Mouse (Mus musculus) layer of hippocampus, postnatal 10 days (tissue): ENCODE results near the gene Tesk2. TPM values are rescaled to one million over a fixed set of nuclear protein-coding genes. Genes with fewer than 3 reads are reported as not detected.
A peak's percentile ranks its signal among the peaks of the same experiment; 100 is the strongest.

Source experiments
- DNase-seq, 2 experiments: peaks; one replicate each; pipeline ENCODE4 v3.0.0; 2021; ENCODE audit warnings: low spot score in 2 of 2
- total RNA-seq, 2 experiments: library from RNA; stranded (reverse); gene quantifications; 2 replicates each; pipeline ENCODE4 v1.2.3; 2021

The Tesk2 gene
- total RNA-seq, 2 experiments from 2014 or later: 2.9 to 3.8 TPM

DNA sequence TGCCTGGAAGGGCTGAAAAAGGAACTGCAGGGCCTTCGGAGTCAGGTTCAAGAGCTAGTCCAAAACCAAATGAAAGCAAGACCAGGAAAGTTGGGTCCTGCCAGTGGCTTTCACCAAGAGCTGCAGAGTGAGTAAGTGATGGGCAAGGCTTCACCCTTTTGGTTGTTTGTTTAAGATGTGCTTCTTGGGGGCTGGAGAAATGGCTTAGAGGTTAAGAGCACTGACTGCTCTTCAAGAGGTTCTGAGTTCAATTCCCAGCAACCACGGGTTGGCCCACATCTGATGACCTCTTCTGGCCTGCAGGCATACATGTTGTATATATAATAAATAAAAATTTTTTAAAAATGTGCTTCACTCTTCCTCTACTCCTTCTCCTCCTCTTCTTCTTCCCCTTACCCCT lies 10.6 kb upstream of the Tesk2 start:
- no peak for DNase-seq

GRCm38 (mm10) chr4:116712536-116712935 lies 8.2 kb upstream of the Tesk2 start:
- DNase-seq: no peak

DNA sequence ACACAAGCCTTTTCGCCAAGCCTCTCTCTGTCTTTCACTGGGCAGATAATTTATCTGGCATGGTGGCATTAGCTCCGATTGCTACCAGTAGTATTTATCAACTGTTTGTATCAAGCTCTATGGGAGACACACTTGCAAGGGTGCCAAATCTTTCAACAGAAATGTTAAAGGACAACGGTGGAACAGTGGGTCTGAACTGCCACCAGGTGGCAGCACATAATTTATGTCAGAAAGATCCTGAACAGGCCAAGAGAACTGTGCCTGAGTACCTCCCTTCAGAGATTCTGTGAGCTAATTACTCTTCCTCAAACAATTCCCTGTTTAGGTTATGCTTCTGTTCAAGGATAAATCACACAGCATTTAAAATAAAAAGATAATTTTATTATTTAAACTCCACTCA lies 1.4 kb upstream of the Tesk2 start:
- DNase-seq: peak; percentile 70 to 72

GRCm38 (mm10) chr4:116721098-116721628 lies 415 bp downstream of the Tesk2 start:
- DNase-seq: no peak

GRCm38 (mm10) chr4:116722230-116722629 lies 1.5 kb downstream of the Tesk2 start:
- DNase-seq: no peak

- DNase-seq: no peak
Measured at GRCm38 (mm10) chr4:116725444-116725843, 4.7 kb downstream of the Tesk2 start.

DNA sequence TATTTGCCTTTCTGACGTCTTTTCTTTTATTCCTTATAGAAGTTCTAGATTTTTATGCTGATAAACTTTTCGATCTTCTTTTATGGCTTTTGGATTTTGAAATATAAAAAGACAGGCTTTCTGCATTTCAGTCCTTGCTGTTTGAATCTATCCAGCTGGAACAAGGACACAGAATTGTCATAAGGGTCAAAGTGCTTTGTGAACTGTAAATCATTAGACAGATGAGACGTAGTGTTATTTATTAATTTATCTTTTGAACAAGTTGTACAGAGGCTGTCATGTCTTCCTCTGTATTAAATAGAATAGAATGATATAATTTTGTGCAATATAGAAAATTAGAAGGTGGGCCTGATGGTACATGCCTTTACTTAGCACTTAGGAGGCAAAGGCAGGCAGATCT lies 6.7 kb downstream of the Tesk2 start:
- DNase-seq: no peak

- DNase-seq: no peak
Measured at GRCm38 (mm10) chr4:116729532-116729931, 8.8 kb downstream of the Tesk2 start.

DNA sequence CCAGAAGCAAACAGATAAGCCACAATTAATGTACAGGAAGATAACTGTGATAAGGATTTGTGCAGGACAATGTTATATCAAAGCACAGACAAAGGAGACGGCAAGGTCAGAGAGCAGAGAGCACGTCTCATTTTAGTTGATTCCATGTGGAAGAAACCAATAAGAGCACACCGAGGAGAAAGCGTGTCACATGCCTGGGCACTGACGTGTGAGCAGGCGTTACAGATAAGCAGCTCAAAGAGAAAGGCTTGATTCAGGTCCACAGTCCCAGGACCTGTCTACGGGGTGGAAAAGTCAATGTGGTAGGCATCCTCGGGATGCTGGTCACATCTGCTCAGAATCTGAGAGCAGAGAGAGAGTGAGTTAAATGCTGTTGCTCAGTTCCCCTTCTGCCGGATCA lies 10.3 kb downstream of the Tesk2 start:
- no peak for DNase-seq

DNA sequence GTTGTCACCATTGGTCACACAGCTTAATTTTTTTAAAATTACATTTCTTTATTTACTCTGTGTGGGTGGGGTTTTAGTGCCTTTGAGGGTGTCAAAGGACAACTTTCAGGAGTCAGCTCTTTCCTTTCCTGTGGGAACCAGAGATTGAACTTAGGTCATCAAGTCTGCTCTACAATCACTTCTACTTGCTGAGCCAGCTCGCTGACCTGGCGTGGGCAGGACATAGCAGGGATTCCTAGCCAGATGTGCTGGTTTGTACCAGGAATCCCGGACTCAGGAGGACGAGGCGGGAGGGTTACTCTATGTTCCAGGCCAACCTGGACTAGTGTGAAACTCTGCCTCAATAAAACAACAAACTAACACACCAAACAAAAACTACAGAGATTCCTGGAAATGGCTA lies 11.6 kb downstream of the Tesk2 start:
- DNase-seq: no peak

GRCm38 (mm10) chr4:116734996-116735395 lies 14.2 kb downstream of the Tesk2 start:
- DNase-seq: no peak

DNA sequence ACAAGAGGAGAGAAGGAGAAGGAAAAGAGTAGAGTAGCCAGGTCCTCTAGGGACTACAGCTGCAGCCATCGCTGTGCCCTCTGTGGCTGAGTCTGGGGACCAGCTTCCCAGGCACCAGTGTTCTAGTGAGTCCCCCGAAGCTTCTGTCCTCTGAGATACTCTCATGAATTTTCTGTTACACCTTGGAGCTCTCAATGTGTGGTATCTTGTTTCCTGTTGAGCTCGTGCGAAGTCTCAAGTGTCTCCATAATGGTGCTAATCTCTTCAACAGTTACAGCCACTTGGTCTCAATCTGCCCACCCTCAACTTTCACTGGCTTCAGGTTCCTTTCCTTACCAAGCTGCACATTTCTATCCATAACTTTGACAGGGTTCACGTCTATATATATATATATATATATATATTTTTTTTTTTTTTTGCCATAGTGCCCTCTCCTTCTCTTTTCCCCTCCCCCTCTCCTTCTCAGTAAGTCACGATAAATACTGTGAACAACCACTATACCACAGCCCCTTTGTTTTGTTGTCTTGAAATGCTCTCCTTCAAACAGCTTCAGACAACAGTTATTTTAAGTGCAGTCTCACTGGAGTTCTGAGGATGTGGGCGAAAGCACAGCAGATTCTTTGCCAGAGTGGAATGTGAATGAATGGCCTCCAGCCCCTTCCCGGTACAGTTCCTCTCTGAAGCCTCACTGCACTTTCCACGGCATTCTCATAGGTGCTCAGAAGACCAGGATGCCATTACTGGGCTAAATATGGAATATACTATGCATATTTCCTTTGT lies 18.4 kb downstream of the Tesk2 start:
- no peak for DNase-seq

DNA sequence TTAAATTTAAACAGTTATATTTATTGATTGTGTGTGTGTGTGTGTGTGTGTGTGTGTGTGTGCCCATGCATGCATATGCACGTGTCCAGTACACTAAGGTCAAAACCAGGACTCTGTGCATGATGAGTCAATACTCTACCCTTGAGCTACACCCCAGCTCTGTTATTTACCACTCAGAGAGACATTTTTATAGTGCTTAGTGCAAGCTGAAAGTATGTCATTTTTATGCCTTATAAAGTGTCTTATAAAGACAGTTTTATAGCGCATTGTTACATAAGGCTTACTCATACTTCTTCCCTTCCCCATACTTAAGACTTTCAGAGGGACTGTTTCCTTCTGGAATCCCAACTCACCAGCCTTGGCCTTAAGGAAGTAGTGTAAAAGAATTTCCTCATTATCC lies 29.0 kb downstream of the Tesk2 start:
- no peak for DNase-seq

DNA sequence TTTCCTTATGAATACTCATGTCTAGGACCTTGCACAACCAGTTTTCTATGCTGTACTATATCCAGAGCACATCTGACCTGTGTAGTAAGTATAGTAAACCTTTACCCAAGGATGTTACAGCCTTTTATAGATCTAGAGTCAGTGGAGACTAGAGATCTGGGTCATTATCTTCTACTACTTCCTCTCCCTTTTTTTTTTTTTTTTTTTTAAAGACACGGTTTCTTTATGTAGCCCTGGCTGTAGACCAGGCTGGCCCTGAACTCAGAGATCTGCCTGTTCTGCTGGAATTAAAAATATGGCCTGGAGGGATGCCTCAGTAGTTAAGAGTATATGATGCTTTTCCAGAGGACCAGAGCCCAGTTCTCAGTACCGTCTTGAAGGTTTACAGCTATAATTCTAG lies 41.2 kb downstream of the Tesk2 start:
- no peak for DNase-seq

- DNase-seq: no peak
Measured at GRCm38 (mm10) chr4:116764001-116764400, 43.3 kb downstream of the Tesk2 start.

DNA sequence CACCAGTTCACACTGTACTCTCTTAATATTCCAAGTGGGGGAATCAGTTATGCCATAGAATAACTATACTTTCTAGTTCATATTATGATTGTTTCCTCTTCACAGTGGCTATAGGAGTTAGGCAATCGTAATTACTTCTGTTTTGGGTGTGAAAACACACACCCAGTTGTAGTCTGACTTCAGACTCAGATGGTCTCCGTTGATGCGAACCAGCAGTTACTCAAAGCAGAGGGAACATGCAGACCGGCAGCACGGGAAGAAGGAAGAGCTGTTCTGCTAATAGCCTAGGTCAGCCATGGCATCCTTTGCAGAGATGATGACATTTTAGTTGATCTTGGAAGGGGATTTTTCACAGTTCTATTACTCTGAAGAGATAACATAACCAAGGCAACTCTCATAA lies 47.8 kb downstream of the Tesk2 start:
- no peak for DNase-seq

GRCm38 (mm10) chr4:116769060-116769459 lies 48.3 kb downstream of the Tesk2 start:
- no peak for DNase-seq

GRCm38 (mm10) chr4:116776391-116776790 lies 55.6 kb downstream of the Tesk2 start:
- DNase-seq: no peak

DNA sequence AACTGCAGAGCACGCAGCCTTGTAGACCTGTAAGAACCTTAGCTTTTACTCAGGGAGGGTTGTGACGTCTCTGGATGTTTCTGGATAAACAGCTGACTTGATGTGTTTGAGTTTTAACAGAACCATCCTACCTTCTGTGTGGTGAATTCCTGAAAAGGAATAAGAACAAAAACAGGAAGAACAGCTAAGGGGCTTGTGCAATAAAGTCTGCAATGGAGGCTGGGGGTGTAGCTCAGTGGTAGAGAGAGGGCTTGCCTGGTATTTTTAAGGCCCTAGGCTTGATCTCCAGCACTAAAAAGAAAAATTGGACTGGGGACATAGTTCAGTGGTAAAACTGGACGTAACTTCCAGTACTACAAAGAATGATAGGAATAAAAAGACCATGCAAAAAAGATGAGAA lies 56.3 kb downstream of the Tesk2 start:
- DNase-seq: no peak

DNA sequence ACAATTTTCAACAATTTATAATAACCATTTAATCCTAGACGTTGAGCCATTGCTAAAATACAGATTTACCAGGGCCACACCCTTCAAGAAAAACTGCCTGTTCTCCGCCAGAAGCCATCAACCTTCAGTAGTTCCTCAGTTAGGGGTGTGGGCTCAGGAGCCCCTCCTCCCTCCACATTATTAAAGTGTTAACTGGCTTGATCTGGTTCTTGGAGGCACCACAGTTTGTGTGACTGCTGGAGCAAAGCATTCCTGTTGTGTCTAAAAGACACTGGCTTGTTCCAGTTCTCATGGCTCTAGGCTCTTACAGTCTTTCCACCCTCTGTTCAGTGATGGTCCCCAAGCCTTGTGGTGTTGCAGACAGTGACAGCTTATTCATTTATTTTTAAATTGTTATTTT lies 59.8 kb downstream of the Tesk2 start:
- DNase-seq: no peak

- no peak for DNase-seq
Measured at GRCm38 (mm10) chr4:116781366-116781765, 60.6 kb downstream of the Tesk2 start.

DNA sequence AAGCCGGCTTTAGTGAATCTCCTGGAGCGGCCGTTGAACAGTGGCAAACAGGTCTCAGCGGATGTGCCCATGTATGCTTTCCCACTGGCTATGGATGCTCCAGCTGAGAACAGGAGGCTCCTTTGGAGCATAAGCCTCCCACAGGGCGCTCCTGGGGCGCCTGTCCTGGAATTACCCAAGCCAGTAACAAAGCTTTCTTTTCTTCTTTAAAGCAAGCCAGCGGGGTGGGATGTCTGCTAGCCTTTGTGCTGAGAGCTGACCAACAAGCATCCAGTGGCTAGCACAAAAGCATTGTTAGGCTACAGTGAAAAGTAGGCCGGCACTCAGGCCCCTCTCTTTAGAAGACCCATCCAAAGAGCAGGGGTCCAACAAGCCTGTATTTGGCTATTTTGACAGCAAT lies 61.4 kb downstream of the Tesk2 start:
- no peak for DNase-seq

DNA sequence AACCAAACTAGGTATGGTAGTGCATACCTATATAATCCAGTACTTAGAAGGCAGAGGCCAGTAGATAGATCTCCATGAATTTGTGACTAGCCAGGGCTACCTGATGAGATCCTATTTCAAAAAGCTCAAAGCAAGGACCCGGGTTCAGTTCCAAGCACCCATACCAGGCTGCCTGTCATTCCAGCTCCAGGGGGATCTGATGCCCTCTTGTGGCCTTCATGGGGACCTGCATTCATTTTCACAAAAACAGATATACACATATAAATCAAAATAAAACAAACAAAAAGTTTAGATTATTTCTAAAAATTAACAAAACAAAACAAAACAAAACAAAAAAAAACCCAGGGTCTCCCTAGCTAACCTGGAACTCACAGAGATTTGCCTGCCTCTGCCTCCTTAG lies 65.8 kb downstream of the Tesk2 start:
- DNase-seq: no peak
